Mouse (Mus musculus): ENCODE data around the gene Olfr667. TPM values are rescaled to one million over a fixed set of nuclear protein-coding genes. Genes with fewer than 3 reads are reported as not detected.

Olfr667 gene
- total RNA-seq (2023; ENCODE audit: inconsistent age): not detected in 4 replicates

GRCm38 (mm10) chr7:104921382-104921781, at the start of gene Olfr667:
TSS of gene Olfr667 (minus strand) at chr7:104921482.

DNA sequence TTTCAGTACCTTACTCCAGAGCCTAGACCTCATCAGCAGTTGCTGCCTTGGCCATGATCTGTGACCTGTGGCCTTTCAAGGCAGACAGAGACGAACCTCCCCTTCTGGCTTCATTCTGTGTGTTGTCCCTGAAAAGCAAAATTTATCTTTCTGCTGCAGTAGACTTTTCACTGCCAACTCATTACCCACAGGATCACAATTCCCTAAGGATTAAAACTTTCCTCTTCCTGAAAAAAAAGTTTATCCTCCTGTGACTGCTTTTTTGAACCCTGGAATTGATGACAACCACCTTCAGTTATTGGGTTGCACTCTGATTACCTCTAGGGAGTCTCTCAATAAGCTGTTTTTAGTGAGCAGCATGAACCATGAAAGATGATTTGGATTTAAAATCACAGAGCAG, 41.2 kb upstream of the Olfr667 start, which contains the start of gene Olfr670:
Olfr670 (minus strand) TSS at position 101 of the 400 bp plus-strand sequence.

DNA sequence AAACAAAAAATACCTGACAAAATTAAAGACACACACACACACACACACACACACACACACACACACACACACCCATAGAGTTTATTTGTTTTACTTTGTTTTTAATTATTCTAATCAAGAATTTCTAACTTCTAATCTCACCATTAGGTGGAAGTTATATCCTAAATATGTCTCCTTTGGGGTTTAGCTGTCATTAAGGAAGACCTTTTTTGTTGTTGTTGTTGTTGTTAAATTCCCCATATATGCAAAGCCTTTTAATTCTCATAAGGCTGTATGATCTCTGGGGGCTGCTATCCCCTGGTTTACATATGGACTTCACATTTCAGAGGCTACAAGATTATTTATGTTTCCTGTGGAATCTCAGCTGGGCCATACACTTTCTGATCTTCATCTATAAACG, 12.7 kb upstream of the Olfr667 start, which contains the start of gene Olfr669:
Olfr669 (plus strand) TSS at position 301 of the 400 bp plus-strand sequence.

GRCm38 (mm10) chr7:104927957-104928356, 6.7 kb upstream of the Olfr667 start, which contains the start of gene Olfr668:
TSS of gene Olfr668 (minus strand) at chr7:104928057.

GRCm38 (mm10) chr7:104895852-104896251, 25.4 kb downstream of the Olfr667 start, which contains the start of gene Olfr666:
TSS of gene Olfr666 (minus strand) at chr7:104895952.

DNA sequence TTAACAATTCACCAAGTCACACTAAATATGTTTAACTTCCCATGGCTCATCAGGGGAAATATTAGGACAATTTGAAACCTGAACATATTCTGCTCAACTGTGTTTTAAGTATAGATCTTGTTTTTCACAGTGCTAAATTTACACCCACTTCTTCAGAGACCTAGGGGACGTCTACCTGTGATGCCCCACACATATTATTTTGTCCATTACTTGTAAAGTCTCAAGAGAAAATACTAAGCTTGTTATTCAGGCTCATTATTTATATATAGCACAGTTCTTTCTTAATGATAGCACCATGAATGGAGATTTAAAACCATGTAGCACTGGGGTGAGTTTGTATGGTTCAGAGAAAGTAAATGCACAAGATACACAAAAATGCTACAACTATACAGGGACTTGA, 43.6 kb downstream of the Olfr667 start, which contains the start of gene Olfr665:
Olfr665 (plus strand) TSS at position 301 of the 400 bp plus-strand sequence.

Other genes with a start within 250 kb of the Olfr667 start
- gene Olfr661, start 235.0 kb downstream of the Olfr667 start, total RNA-seq (2023; ENCODE audit: inconsistent age): not detected in 4 replicates
- gene Usp17le, start 144.0 kb downstream of the Olfr667 start, total RNA-seq (2023; ENCODE audit: inconsistent age): not detected in 4 replicates
- gene Usp17lb, start 78.9 kb downstream of the Olfr667 start, total RNA-seq (2023; ENCODE audit: inconsistent age): not detected in 4 replicates
- not detected in 4 replicates for gene Usp17la, start 64.5 kb downstream of the Olfr667 start, total RNA-seq (2023; ENCODE audit: inconsistent age)
- not detected in 4 replicates for gene Olfr665, start 43.5 kb downstream of the Olfr667 start, total RNA-seq (2023; ENCODE audit: inconsistent age)
- gene Olfr666, start 25.5 kb downstream of the Olfr667 start, total RNA-seq (2023; ENCODE audit: inconsistent age): not detected in 4 replicates
- gene Olfr668, start 6.6 kb upstream of the Olfr667 start, total RNA-seq (2023; ENCODE audit: inconsistent age): not detected in 4 replicates
- not detected in 4 replicates for gene Olfr669, start 12.8 kb upstream of the Olfr667 start, total RNA-seq (2023; ENCODE audit: inconsistent age)
- gene Olfr670, start 41.1 kb upstream of the Olfr667 start, total RNA-seq (2023; ENCODE audit: inconsistent age): not detected in 4 replicates
- gene Olfr671, start 57.6 kb upstream of the Olfr667 start, total RNA-seq (2023; ENCODE audit: inconsistent age): not detected in 4 replicates
- not detected in 4 replicates for gene Olfr672, start 80.5 kb upstream of the Olfr667 start, total RNA-seq (2023; ENCODE audit: inconsistent age)
- gene Olfr675, start 107.0 kb upstream of the Olfr667 start, total RNA-seq (2023; ENCODE audit: inconsistent age): not detected in 4 replicates
- not detected in 4 replicates for gene Olfr676, start 111.2 kb upstream of the Olfr667 start, total RNA-seq (2023; ENCODE audit: inconsistent age)
- not detected in 4 replicates for gene Olfr677, start 129.9 kb upstream of the Olfr667 start, total RNA-seq (2023; ENCODE audit: inconsistent age)
- not detected in 4 replicates for gene Olfr678, start 143.0 kb upstream of the Olfr667 start, total RNA-seq (2023; ENCODE audit: inconsistent age)
- gene Olfr679, start 159.7 kb upstream of the Olfr667 start, total RNA-seq (2023; ENCODE audit: inconsistent age): not detected in 4 replicates
- gene Olfr680-ps1, start 171.3 kb upstream of the Olfr667 start, total RNA-seq (2023; ENCODE audit: inconsistent age): not detected in 4 replicates
- not detected in 4 replicates for gene Olfr681, start 195.4 kb upstream of the Olfr667 start, total RNA-seq (2023; ENCODE audit: inconsistent age)
- not detected in 4 replicates for gene Olfr683, start 225.5 kb upstream of the Olfr667 start, total RNA-seq (2023; ENCODE audit: inconsistent age)
- not detected in 4 replicates for gene Olfr684, start 242.2 kb upstream of the Olfr667 start, total RNA-seq (2023; ENCODE audit: inconsistent age)

Data from B cell, adult (primary cell).